Mouse (Mus musculus) hindbrain, postnatal 0 days (tissue): ENCODE measurements at regions not wholly inside any gene's neighbourhood (a gene's known extent, or its start where the extent isn't known, plus 50 kb on each side); places are given as distances from the start of the nearest gene placed in this dataset.

Source experiments
- ATAC-seq: fragments of 200-750 bp; cut with Nextera tagmentation; 2 replicates; pipeline ENCODE4 v1.8.0; 2017; ENCODE audit warnings: mild to moderate bottlenecking, moderate TSS enrichment, moderate library complexity
- DNase-seq: peaks from one replicate; pipeline ENCODE4 v3.0.0-alpha.2; 2015; ENCODE audit warnings: low spot score
- H3K27ac ChIP-seq: fragments of 300-500 bp; sonication (generic); 2 replicates; pipeline ENCODE4 v1.5.1; 2014; ENCODE audit warnings: mild to moderate bottlenecking
- H3K27me3 ChIP-seq: fragments of 300-500 bp; sonication (generic); 2 replicates; pipeline ENCODE4 v1.6.1; 2014; ENCODE audit warnings: low read length, mixed read lengths; ENCODE audit not compliant: insufficient read depth
- H3K36me3 ChIP-seq: fragments of 300-500 bp; sonication (generic); 2 replicates; pipeline ENCODE4 v1.6.1; 2014; ENCODE audit warnings: low read length, mixed read lengths; ENCODE audit not compliant: insufficient read depth
- H3K4me1 ChIP-seq: fragments of 300-500 bp; sonication (generic); 2 replicates; pipeline ENCODE4 v1.6.1; 2014; ENCODE audit warnings: antibody characterized with exemption, low read length, mixed read lengths; ENCODE audit not compliant: insufficient read depth
- H3K4me2 ChIP-seq: fragments of 300-500 bp; sonication (generic); 2 replicates; pipeline ENCODE4 v1.6.1; 2014; ENCODE audit warnings: low read depth, mild to moderate bottlenecking, low read length, moderate library complexity, mixed read lengths
- H3K4me3 ChIP-seq: fragments of 300-500 bp; sonication (generic); 2 replicates; pipeline ENCODE4 v1.5.1; 2014; ENCODE audit warnings: low read length
- H3K9ac ChIP-seq: fragments of 300-500 bp; sonication (generic); replicated peaks from 2 replicates; pipeline ENCODE4 v1.6.1; 2014; ENCODE audit warnings: mild to moderate bottlenecking, low read length, moderate library complexity, mixed read lengths
- H3K9me3 ChIP-seq: fragments of 300-500 bp; sonication (generic); 2 replicates; pipeline ENCODE4 v1.6.1; 2016; ENCODE audit warnings: low read length, mixed read lengths
- CTCF ChIP-seq: IDR thresholded peaks from 2 replicates; pipeline ENCODE4 v1.5.1; 2016; ENCODE audit warnings: antibody characterized with exemption, control low read depth, low read depth
- WGBS: fragments of 180-500 bp; shearing (Covaris S2); extraction: QIAGEN DNeasy Blood & Tissue Kit; methylation state at CpG from one replicate; pipeline ENCODE4 v1.1.7; 2014; 5-methylcytosine and 5-hydroxymethylcytosine counted together

GRCm38 (mm10) chr8:35964932-35965331 lies 199.3 kb downstream of the Gm19410 start:
- Histone ChIP-seq H3K36me3 (no peaks in the 10 kb centered on the region), H3K27ac (no peak overlapping the region), H3K4me1 (no peaks in the 10 kb centered on the region), H3K4me2 (no peak overlapping the region), H3K9ac (no peak overlapping the region), H3K27me3 (no peaks in the 10 kb centered on the region), H3K4me3 (no peak overlapping the region), H3K9me3 (no peaks in the 10 kb centered on the region)
- 61% methylated on average over 1 of the region's 1 CpGs for WGBS
- no peak for TF ChIP-seq CTCF
- DNase-seq (no peak), ATAC-seq (no peak)

- DNase-seq (no peak), ATAC-seq (no peak)
- no peaks in the 10 kb centered on the region for H3K4me1 ChIP-seq
- H3K27me3 ChIP-seq, result no peaks in the 10 kb centered on the region
- H3K4me2 ChIP-seq, result no peak overlapping the region
- H3K4me3 ChIP-seq, result no peak overlapping the region
- no peak overlapping the region for H3K9ac ChIP-seq
- no peaks in the 10 kb centered on the region for H3K36me3 ChIP-seq
- TF ChIP-seq CTCF, result no peak
- 89% methylated on average over 9 of the region's 9 CpGs for WGBS
- H3K9me3 ChIP-seq, result no peaks in the 10 kb centered on the region
- no peak overlapping the region for H3K27ac ChIP-seq
These were observed 202.8 kb downstream of the Gm19410 start for GRCm38 (mm10) chr8:35968341-35968740.

GRCm38 (mm10) chr8:35971082-35971481 lies 205.5 kb downstream of the Gm19410 start:
- Histone ChIP-seq H3K4me3 (no peak overlapping the region), H3K4me1 (no peaks in the 10 kb centered on the region), H3K9me3 (no peaks in the 10 kb centered on the region), H3K4me2 (no peak overlapping the region), H3K27me3 (no peaks in the 10 kb centered on the region), H3K27ac (no peak overlapping the region), H3K36me3 (no peaks in the 10 kb centered on the region), H3K9ac (no peak overlapping the region)
- no peak for ATAC-seq
- DNase-seq, result no peak
- no peak for TF ChIP-seq CTCF
- WGBS, result 92% methylated on average over 7 of the region's 7 CpGs

- Histone ChIP-seq H3K36me3 (no peaks in the 10 kb centered on the region), H3K9ac (no peak overlapping the region), H3K27ac (no peak overlapping the region), H3K4me2 (no peak overlapping the region), H3K27me3 (no peaks in the 10 kb centered on the region), H3K9me3 (no peaks in the 10 kb centered on the region), H3K4me3 (no peak overlapping the region), H3K4me1 (no peaks in the 10 kb centered on the region)
- ATAC-seq (no peak), DNase-seq (no peak)
- 52% methylated on average over 10 of the region's 10 CpGs for WGBS
- no peak for TF ChIP-seq CTCF
These were observed 208.9 kb downstream of the Gm19410 start for GRCm38 (mm10) chr8:35974323-35975029.

- Histone ChIP-seq H3K36me3 (no peaks in the 10 kb centered on the region), H3K9me3 (no peaks in the 10 kb centered on the region), H3K27me3 (no peaks in the 10 kb centered on the region), H3K4me3 (no peak overlapping the region), H3K4me1 (peaks cover 2% of the 10 kb centered on the region; the same call in 1 of the 2 replicates), H3K9ac (no peak overlapping the region), H3K4me2 (no peak overlapping the region), H3K27ac (no peak overlapping the region)
- DNase-seq, result peak; percentile 18
- TF ChIP-seq CTCF, result no peak
- 59% methylated on average over 9 of the region's 9 CpGs for WGBS
- 0 out of 2 replicates have a peak, but pooled peaks have one; percentile 45 for ATAC-seq
These were observed 214.2 kb downstream of the Gm19410 start for GRCm38 (mm10) chr8:35979638-35980255.

- Histone ChIP-seq H3K4me1 (peaks cover 7% of the 10 kb centered on the region; the same call in 1 of the 2 replicates), H3K4me2 (no peak overlapping the region), H3K9ac (no peak overlapping the region), H3K4me3 (no peak overlapping the region), H3K27ac (no peak overlapping the region), H3K9me3 (no peaks in the 10 kb centered on the region), H3K36me3 (no peaks in the 10 kb centered on the region), H3K27me3 (no peaks in the 10 kb centered on the region)
- DNase-seq (no peak), ATAC-seq (no peak)
- 48% methylated on average over 2 of the region's 2 CpGs for WGBS
- no peak for TF ChIP-seq CTCF
These were observed 217.5 kb downstream of the Gm19410 start for GRCm38 (mm10) chr8:35983083-35983482.
